Mouse (Mus musculus): ENCODE measurements around the gene Arhgap25. TPM values are rescaled to one million over a fixed set of nuclear protein-coding genes. Genes with fewer than 3 reads are reported as not detected.
A peak's percentile ranks its signal among the peaks of the same experiment; 100 is the strongest.
"Not testable (repeated sequence)": the region's sequence is repeated elsewhere in the genome, so short reads cannot be mapped to it uniquely, and the experiment has no call there.

Arhgap25 gene
- 0.85 and 1.4 TPM in 2 replicates for polyA plus RNA-seq (2012; rRNA removed)

- no peak for TF ChIP-seq POLR2A (IDR thresholded peaks at IDR 0.05; ENCODE audit: borderline replicate concordance, extremely low read depth, insufficient read depth, insufficient read length, poor library complexity, severe bottlenecking)
- TF ChIP-seq CTCF (IDR thresholded peaks at IDR 0.05; ENCODE audit: borderline replicate concordance, extremely low read depth, insufficient read depth, insufficient read length) = no peak
- no peak for DNase-seq (ENCODE audit: low read depth)
Measured at GRCm38 (mm10) chr6:87532953-87533710, at the start of gene Arhgap25. Gene Arhgap25 (minus strand): TSS chr6:87533259.

GRCm38 (mm10) chr6:87582456-87582855, 49.4 kb upstream of the Arhgap25 start:
- TF ChIP-seq POLR2A (IDR thresholded peaks at IDR 0.05; ENCODE audit: borderline replicate concordance, extremely low read depth, insufficient read depth, insufficient read length, poor library complexity, severe bottlenecking) (no peak), CTCF (IDR thresholded peaks at IDR 0.05; ENCODE audit: borderline replicate concordance, extremely low read depth, insufficient read depth, insufficient read length) (no peak)
- DNase-seq (ENCODE audit: low read depth) = no peak

- no peak for TF ChIP-seq CTCF (IDR thresholded peaks at IDR 0.05; ENCODE audit: borderline replicate concordance, extremely low read depth, insufficient read depth, insufficient read length)
- no peak for TF ChIP-seq POLR2A (IDR thresholded peaks at IDR 0.05; ENCODE audit: borderline replicate concordance, extremely low read depth, insufficient read depth, insufficient read length, poor library complexity, severe bottlenecking)
- no peak for DNase-seq (ENCODE audit: low read depth)
Measured at GRCm38 (mm10) chr6:87581581-87581980, 48.5 kb upstream of the Arhgap25 start.

DNA sequence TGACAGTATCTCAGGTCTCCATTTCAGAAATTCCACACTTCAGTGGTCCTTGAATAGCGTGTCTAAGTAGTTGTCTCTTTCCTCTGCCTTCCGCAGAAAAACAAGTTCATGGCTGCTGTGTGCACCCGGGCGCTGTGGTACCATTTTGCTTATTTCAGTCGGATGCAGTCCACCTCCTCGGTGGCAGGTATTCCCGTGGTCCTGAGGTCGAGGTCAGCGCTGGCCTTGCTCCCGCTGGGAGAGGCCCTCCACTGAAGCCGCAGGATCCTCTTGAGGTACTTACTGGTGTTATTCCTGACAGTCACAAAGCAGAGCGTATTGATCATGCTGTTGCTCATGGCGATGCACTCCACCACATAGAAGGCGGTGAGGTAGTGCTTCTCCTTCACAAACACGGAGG, 48.0 kb upstream of the Arhgap25 start:
- no peak for DNase-seq (ENCODE audit: low read depth)
- TF ChIP-seq POLR2A (IDR thresholded peaks at IDR 0.05; ENCODE audit: borderline replicate concordance, extremely low read depth, insufficient read depth, insufficient read length, poor library complexity, severe bottlenecking) (no peak), CTCF (IDR thresholded peaks at IDR 0.05; ENCODE audit: borderline replicate concordance, extremely low read depth, insufficient read depth, insufficient read length) (no peak)

GRCm38 (mm10) chr6:87578247-87578646, 45.2 kb upstream of the Arhgap25 start:
- DNase-seq (ENCODE audit: low read depth) = peak; percentile 55

GRCm38 (mm10) chr6:87576648-87577330, 43.7 kb upstream of the Arhgap25 start:
- DNase-seq (ENCODE audit: low read depth) = no peak
- no peak for TF ChIP-seq POLR2A (IDR thresholded peaks at IDR 0.05; ENCODE audit: borderline replicate concordance, extremely low read depth, insufficient read depth, insufficient read length, poor library complexity, severe bottlenecking)
- no peak for TF ChIP-seq CTCF (IDR thresholded peaks at IDR 0.05; ENCODE audit: borderline replicate concordance, extremely low read depth, insufficient read depth, insufficient read length)

More at GRCm38 (mm10) chr6:87578247-87578646, 45.2 kb upstream of the Arhgap25 start:
- TF ChIP-seq POLR2A (IDR thresholded peaks at IDR 0.05; ENCODE audit: borderline replicate concordance, extremely low read depth, insufficient read depth, insufficient read length, poor library complexity, severe bottlenecking) (no peak), CTCF (IDR thresholded peaks at IDR 0.05; ENCODE audit: borderline replicate concordance, extremely low read depth, insufficient read depth, insufficient read length) (peak; percentile 49; the same call in 1 of the 2 replicates)

DNA sequence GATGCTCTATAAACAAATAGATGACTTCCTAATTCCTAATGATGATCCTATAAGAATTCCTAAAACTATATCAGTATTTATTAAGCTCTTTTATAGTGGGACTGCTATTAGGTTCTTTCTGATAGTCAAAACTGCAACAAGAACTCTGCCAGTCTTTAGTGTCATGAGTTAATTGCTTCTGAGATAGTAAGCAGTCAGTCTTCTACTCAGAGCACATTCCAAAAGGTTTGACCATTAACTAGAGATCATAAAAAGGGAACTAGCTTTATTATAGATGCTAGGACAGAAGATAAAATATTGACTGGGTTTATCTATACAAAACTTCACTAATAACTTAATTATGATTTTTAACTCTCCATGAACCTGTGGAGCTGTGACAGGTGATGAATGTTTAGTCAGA, 38.8 kb upstream of the Arhgap25 start:
- DNase-seq (ENCODE audit: low read depth) = not testable (repeated sequence)

DNA sequence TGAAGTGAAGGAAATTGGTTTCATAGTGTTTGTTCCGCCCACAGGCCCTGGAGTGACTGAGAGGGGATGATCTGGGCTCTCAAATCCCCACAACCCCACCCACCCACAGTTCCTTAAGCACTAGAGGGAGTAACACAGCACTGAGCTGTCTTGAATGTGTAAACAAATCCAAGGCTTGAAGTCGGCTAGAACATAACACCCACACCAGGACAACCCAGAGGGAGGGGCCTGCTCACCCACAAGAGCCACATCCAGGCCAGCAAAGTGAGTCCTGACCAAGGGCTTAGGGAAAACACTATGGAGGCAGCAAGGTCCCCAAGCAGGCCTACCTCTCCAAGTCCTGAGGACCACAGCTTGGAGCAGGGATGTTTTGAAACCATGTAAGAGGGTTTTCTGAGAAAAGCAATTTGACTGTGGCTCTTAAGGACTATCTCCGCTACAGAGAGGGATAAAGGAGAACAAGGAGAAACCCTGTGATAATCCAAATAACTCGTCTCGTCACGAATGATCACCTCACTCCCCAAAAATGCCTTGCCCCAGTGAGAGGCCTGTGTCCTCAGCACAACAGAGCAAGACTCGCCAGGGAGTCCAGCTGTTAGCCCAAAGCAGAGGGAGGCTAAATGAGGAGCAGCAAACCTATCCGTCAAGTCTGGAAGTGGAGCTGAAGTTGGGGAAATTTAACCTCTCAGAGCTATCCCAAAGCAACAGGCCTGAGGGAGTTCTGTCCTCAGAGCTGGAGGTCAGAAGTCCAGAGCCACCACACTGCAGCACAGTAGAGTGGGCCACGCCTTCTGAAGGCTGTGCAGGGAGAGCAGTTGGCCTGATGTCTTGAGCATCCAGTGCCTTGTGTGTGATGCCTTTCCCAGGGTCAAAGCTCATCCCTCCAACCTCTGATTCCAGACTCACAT, 34.9 kb upstream of the Arhgap25 start:
- TF ChIP-seq CTCF (IDR thresholded peaks at IDR 0.05; ENCODE audit: borderline replicate concordance, extremely low read depth, insufficient read depth, insufficient read length) = no peak
- DNase-seq (ENCODE audit: low read depth) = no peak

- no peak for DNase-seq (ENCODE audit: low read depth)
- TF ChIP-seq POLR2A (IDR thresholded peaks at IDR 0.05; ENCODE audit: borderline replicate concordance, extremely low read depth, insufficient read depth, insufficient read length, poor library complexity, severe bottlenecking) (no peak), CTCF (IDR thresholded peaks at IDR 0.05; ENCODE audit: borderline replicate concordance, extremely low read depth, insufficient read depth, insufficient read length) (no peak)
Measured at GRCm38 (mm10) chr6:87565166-87565565, 32.1 kb upstream of the Arhgap25 start.

- TF ChIP-seq POLR2A (IDR thresholded peaks at IDR 0.05; ENCODE audit: borderline replicate concordance, extremely low read depth, insufficient read depth, insufficient read length, poor library complexity, severe bottlenecking) = no peak
- no peak for TF ChIP-seq CTCF (IDR thresholded peaks at IDR 0.05; ENCODE audit: borderline replicate concordance, extremely low read depth, insufficient read depth, insufficient read length)
- DNase-seq (ENCODE audit: low read depth) = no peak
Measured at GRCm38 (mm10) chr6:87564356-87564755, 31.3 kb upstream of the Arhgap25 start.

- TF ChIP-seq CTCF (IDR thresholded peaks at IDR 0.05; ENCODE audit: borderline replicate concordance, extremely low read depth, insufficient read depth, insufficient read length) (no peak), POLR2A (IDR thresholded peaks at IDR 0.05; ENCODE audit: borderline replicate concordance, extremely low read depth, insufficient read depth, insufficient read length, poor library complexity, severe bottlenecking) (no peak)
- no peak for DNase-seq (ENCODE audit: low read depth)
Measured at GRCm38 (mm10) chr6:87553724-87554123, 20.7 kb upstream of the Arhgap25 start.

All from brain, embryonic 14.5 days (tissue).